Mouse (Mus musculus) ES-E14 (cell line): Measurements from ENCODE around the gene Olfr1141. TPM values are rescaled to one million over a fixed set of nuclear protein-coding genes. Genes with fewer than 3 reads are reported as not detected.

Experiments
- DNase-seq: peaks from one replicate; pipeline ENCODE4 v3.0.0-alpha.2; 2013; ENCODE audit warnings: low read depth, low spot score
- H3K27ac ChIP-seq: 2 replicates; pipeline ENCODE4 v1.5.1; 2012; ENCODE audit warnings: low read depth, mild to moderate bottlenecking, low read length, moderate library complexity, mixed read lengths; ENCODE audit not compliant: poor library complexity, insufficient read depth, severe bottlenecking
- H3K36me3 ChIP-seq: 2 replicates; pipeline ENCODE4 v1.6.1; 2012; ENCODE audit warnings: mild to moderate bottlenecking, low read length, moderate library complexity, mixed read lengths; ENCODE audit not compliant: control insufficient read depth, poor library complexity, insufficient read depth, severe bottlenecking
- H3K4me1 ChIP-seq, 2 experiments: fragments of 150-350 bp in 1 of 2; sonication (generic) in 1 of 2; 2 replicates each; pipeline ENCODE4 v1.6.1; 2012; ENCODE audit warnings: low read length in 2 of 2, mild to moderate bottlenecking in 1 of 2, mixed read lengths in 1 of 2; ENCODE audit not compliant: control insufficient read depth in 2 of 2, insufficient read depth in 2 of 2, poor library complexity in 1 of 2
- H3K4me3 ChIP-seq, 2 experiments: fragments of 150-350 bp in 1 of 2; sonication (generic) in 1 of 2; 2 replicates each; pipeline ENCODE4 v1.5.1; 2012; ENCODE audit warnings: low read length in 2 of 2, low read depth in 1 of 2, mild to moderate bottlenecking in 1 of 2, mixed read lengths in 1 of 2; ENCODE audit not compliant: insufficient read depth in 1 of 2, poor library complexity in 1 of 2, severe bottlenecking in 1 of 2
- H3K9ac ChIP-seq: 2 replicates; pipeline ENCODE4 v1.6.1; 2012; ENCODE audit warnings: low read depth, mild to moderate bottlenecking, low read length, mixed read lengths; ENCODE audit not compliant: poor library complexity, insufficient read depth, severe bottlenecking
- H3K9me3 ChIP-seq: fragments of 150-350 bp; sonication (generic); 2 replicates; pipeline ENCODE4 v1.6.1; 2012; ENCODE audit warnings: low read depth, mild to moderate bottlenecking, low read length; ENCODE audit not compliant: control insufficient read depth, insufficient read depth
- CHD2 ChIP-seq: IDR thresholded peaks from 2 replicates; pipeline ENCODE4 v1.6.1; 2014; ENCODE audit warnings: mild to moderate bottlenecking, low read depth, low read length, inconsistent platforms
- HCFC1 ChIP-seq: IDR thresholded peaks from 2 replicates; pipeline ENCODE4 v1.6.1; 2012; ENCODE audit warnings: low read length, inconsistent platforms, borderline replicate concordance; ENCODE audit not compliant: insufficient read depth
- MAFK ChIP-seq: IDR thresholded peaks from 2 replicates; pipeline ENCODE4 v1.6.1; 2014; ENCODE audit warnings: mild to moderate bottlenecking, low read depth, low read length, inconsistent platforms; ENCODE audit not compliant: insufficient read depth
- ZC3H11A ChIP-seq: IDR thresholded peaks from 2 replicates; pipeline ENCODE4 v1.6.1; 2012; ENCODE audit warnings: low read depth, mild to moderate bottlenecking, inconsistent platforms, low read length, borderline replicate concordance
- ZNF384 ChIP-seq: IDR thresholded peaks from 2 replicates; pipeline ENCODE4 v1.6.1; 2012; ENCODE audit warnings: low read depth, low read length, inconsistent platforms
- in situ Hi-C, 2 experiments: fragments of 600-800 bp; cut with MboI; formaldehyde crosslinking; loops; one replicate each; pipeline ENCODE4 v1.15.1; 2025; ENCODE audit warnings: low sequenced_read_pairs in 2 of 2, inconsistent platforms in 1 of 2; ENCODE audit not compliant: unreplicated experiment in 2 of 2
- total RNA-seq: library from RNA; depleted of rRNA; stranded (reverse); fragments of 300-350 nt; gene quantifications from 2 replicates; pipeline ENCODE4 v1.2.3, GENCODE M21; 2012; rRNA removed

The Olfr1141 gene
- total RNA-seq, 1 experiment, result not detected

DNA sequence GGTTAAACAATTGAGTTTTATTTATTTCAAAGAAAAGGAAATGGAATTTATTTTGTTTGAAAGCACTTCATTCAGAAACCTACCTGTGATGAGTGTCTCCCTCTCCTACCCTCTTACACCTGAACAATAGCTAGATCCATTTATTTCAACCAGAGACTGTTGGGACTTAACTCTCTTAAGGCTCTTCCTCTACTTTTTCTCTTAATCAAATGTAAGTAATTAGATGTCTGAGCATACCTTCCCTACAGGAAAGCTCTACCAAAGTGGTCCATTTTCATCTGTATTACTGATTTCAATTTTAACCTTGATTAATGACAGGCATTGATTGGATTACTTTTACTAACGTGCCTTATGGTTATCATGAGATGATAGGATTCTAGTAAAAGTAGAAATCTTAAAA lies 13.9 kb downstream of the Olfr1141 start, which contains the start of gene Olfr1138:
Gene Olfr1138, minus strand, starts transcription at position 101 of the 400 bp plus-strand sequence.
- H3K4me1 ChIP-seq, result no peaks in the 10 kb centered on the region
- no peak within 1 kb of the TSS for H3K4me3 ChIP-seq
- no peaks in the 10 kb centered on the region for H3K9me3 ChIP-seq
- H3K27ac ChIP-seq, result no peak within 1 kb of the TSS
- no peak for TF ChIP-seq CHD2
- TF ChIP-seq MAFK, result no peak
- TF ChIP-seq ZNF384, result no peak
- in situ Hi-C loops, result no loop called here
- H3K36me3 ChIP-seq, result no peaks in the 10 kb centered on the region
- DNase-seq, result no peak
- no peak within 1 kb of the TSS for H3K9ac ChIP-seq

DNA sequence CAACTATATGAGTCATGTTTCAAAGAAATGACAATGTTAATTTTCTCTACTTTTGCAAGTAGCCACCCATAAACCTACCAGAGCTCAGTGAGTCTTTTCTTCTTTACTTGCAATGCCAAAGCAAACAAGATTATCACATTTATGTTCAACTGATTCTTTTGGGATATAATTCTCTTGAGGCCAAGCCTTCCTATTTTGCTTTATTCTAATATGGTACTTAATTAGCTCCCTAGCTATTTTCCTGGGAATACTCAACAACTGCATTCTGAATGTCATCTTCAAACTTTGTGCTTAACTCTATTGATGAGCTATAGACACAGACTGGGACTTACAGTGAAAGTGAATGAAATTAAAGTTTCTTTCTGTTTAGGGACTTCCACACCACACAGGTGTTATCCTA lies 40.7 kb downstream of the Olfr1141 start, which contains the start of gene Olfr1137:
Gene Olfr1137, minus strand, starts transcription at position 101 of the 400 bp plus-strand sequence.
- H3K9me3 ChIP-seq, result no peaks in the 10 kb centered on the region
- no peaks in the 10 kb centered on the region for H3K36me3 ChIP-seq
- in situ Hi-C loops, result no loop called here
- no peak within 1 kb of the TSS for H3K4me3 ChIP-seq
- no peak for TF ChIP-seq ZC3H11A
- TF ChIP-seq ZNF384, result no peak
- no peak for TF ChIP-seq MAFK
- TF ChIP-seq HCFC1, result no peak
- TF ChIP-seq CHD2, result no peak
- H3K4me1 ChIP-seq, result no peaks in the 10 kb centered on the region
- no peak for DNase-seq
- no peak within 1 kb of the TSS for H3K9ac ChIP-seq
- H3K27ac ChIP-seq, result no peak within 1 kb of the TSS

Other genes with a start within 250 kb of the Olfr1141 start
- 3.1 and 16.5 TPM in 2 replicates for gene Pramel6, start 247.4 kb downstream of the Olfr1141 start, total RNA-seq
- 1.2 and 1.9 TPM in 2 replicates for gene Olfr153, start 222.2 kb downstream of the Olfr1141 start, total RNA-seq
- gene Olfr1128, start 208.4 kb downstream of the Olfr1141 start, total RNA-seq, result not detected in 2 replicates
- not detected in 2 replicates for gene Olfr1129, start 180.1 kb downstream of the Olfr1141 start, total RNA-seq
- not detected in 2 replicates for gene Olfr1130, start 147.8 kb downstream of the Olfr1141 start, total RNA-seq
- not detected in 2 replicates for gene Olfr1131, start 126.9 kb downstream of the Olfr1141 start, total RNA-seq
- gene Olfr1132, start 116.5 kb downstream of the Olfr1141 start, total RNA-seq, result not detected in 2 replicates
- gene Olfr1133, start 106.6 kb downstream of the Olfr1141 start, total RNA-seq, result not detected in 2 replicates
- gene Olfr1134, start 95.5 kb downstream of the Olfr1141 start, total RNA-seq, result not detected in 2 replicates
- not detected in 2 replicates for gene Olfr1135, start 80.3 kb downstream of the Olfr1141 start, total RNA-seq
- gene Olfr1136, start 60.0 kb downstream of the Olfr1141 start, total RNA-seq, result not detected in 2 replicates
- not detected in 2 replicates for gene Olfr1137, start 40.8 kb downstream of the Olfr1141 start, total RNA-seq
- gene Olfr1138, start 14.0 kb downstream of the Olfr1141 start, total RNA-seq, result not detected in 2 replicates
- gene Olfr1140, start 10.2 kb downstream of the Olfr1141 start, total RNA-seq, result not detected in 2 replicates
- gene Olfr152, start 25.5 kb upstream of the Olfr1141 start, total RNA-seq, result not detected in 2 replicates
- gene Olfr1143, start 46.6 kb upstream of the Olfr1141 start, total RNA-seq, result not detected in 2 replicates
- not detected in 2 replicates for gene Olfr1145, start 55.8 kb upstream of the Olfr1141 start, total RNA-seq
- gene Olfr1148, start 76.5 kb upstream of the Olfr1141 start, total RNA-seq, result not detected in 2 replicates
- not detected in 2 replicates for gene Olfr1150-ps1, start 90.0 kb upstream of the Olfr1141 start, total RNA-seq
- not detected in 2 replicates for gene Olfr1151, start 101.9 kb upstream of the Olfr1141 start, total RNA-seq
- not detected in 2 replicates for gene Olfr1152, start 112.5 kb upstream of the Olfr1141 start, total RNA-seq
- not detected in 2 replicates for gene Olfr1153, start 141.0 kb upstream of the Olfr1141 start, total RNA-seq
- not detected in 2 replicates for gene Olfr1154, start 151.2 kb upstream of the Olfr1141 start, total RNA-seq
- not detected in 2 replicates for gene Olfr1155, start 191.1 kb upstream of the Olfr1141 start, total RNA-seq
- gene Olfr1156, start 199.1 kb upstream of the Olfr1141 start, total RNA-seq, result not detected in 2 replicates
- gene Olfr1157, start 214.3 kb upstream of the Olfr1141 start, total RNA-seq, result not detected in 2 replicates
- gene Olfr74, start 220.7 kb upstream of the Olfr1141 start, total RNA-seq, result not detected in 2 replicates
- gene Olfr1158, start 236.1 kb upstream of the Olfr1141 start, total RNA-seq, result not detected in 2 replicates